Mouse (Mus musculus): ENCODE measurements around the gene Bcl2l2.

DNA sequence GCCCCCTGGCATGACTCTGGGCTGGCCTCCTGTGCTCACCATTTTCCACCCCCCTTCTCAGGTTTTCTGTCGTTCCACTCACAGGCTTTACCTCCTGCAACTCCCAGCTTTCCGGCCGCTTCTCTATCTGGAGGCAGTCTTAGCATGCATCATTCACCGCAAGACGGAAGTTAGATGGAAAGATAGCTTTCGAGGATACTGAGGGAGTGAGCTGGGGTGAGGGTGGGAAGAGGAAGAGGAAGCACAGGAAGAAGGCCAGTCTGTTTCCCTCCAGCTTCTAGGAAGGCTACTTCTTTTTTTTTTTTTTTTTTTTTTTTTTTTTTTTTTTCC is 53.6 kb downstream of the Bcl2l2 start:
- no peak for TF ChIP-seq CTCF (IDR thresholded peaks at IDR 0.05; ENCODE audit: extremely low read depth, insufficient read depth, low read length)
- TF ChIP-seq POLR2A (IDR thresholded peaks at IDR 0.05; ENCODE audit: extremely low read depth, insufficient read depth, low read length), result no peak
